Mouse (Mus musculus) heart, adult 2 months (tissue): ENCODE results near the gene Cdh10.

Experiments
- CTCF ChIP-seq: fragments of 200-600 bp; IDR thresholded peaks from 2 replicates; pipeline ENCODE4 v1.8.1; 2022; ENCODE audit warnings: antibody characterized with exemption, mild to moderate bottlenecking, moderate library complexity
- EP300 ChIP-seq: fragments of 200-500 bp; IDR thresholded peaks from 2 replicates; pipeline ENCODE4 v1.6.1; 2011; ENCODE audit warnings: low read depth, low read length, control low read depth; ENCODE audit not compliant: insufficient read depth
- POLR2A ChIP-seq: fragments of 200-500 bp; IDR thresholded peaks from 2 replicates; pipeline ENCODE4 v1.6.1; 2011; ENCODE audit warnings: mild to moderate bottlenecking, low read depth, low read length, control low read depth; ENCODE audit not compliant: insufficient read depth

GRCm38 (mm10) chr15:18888912-18889311, 70.2 kb downstream of the Cdh10 start:
- TF ChIP-seq EP300 (no peak), POLR2A (no peak), CTCF (no peak)
